Mouse (Mus musculus) heart, embryonic 12.5 days (tissue): ENCODE measurements at regions not wholly inside any gene's neighbourhood (a gene's known extent, or its start where the extent isn't known, plus 50 kb on each side); places are given as distances from the start of the nearest gene placed in this dataset.
A peak's percentile ranks its signal among the peaks of the same experiment; 100 is the strongest.

Source experiments
- ATAC-seq: fragments of 200-750 bp; cut with Nextera tagmentation; 2 replicates; pipeline ENCODE4 v1.8.0; 2017; ENCODE audit warnings: moderate TSS enrichment, moderate library complexity; ENCODE audit not compliant: insufficient number of reproducible peaks, low FRiP score
- H3K27ac ChIP-seq: fragments of 300-500 bp; sonication (generic); 2 replicates; pipeline ENCODE4 v1.5.1; 2016; ENCODE audit warnings: mild to moderate bottlenecking, moderate library complexity; ENCODE audit not compliant: poor library complexity, severe bottlenecking
- H3K27me3 ChIP-seq: fragments of 300-500 bp; sonication (generic); replicated peaks from 2 replicates; pipeline ENCODE4 v1.6.1; 2016; ENCODE audit warnings: mild to moderate bottlenecking, moderate library complexity
- H3K36me3 ChIP-seq: fragments of 300-500 bp; sonication (generic); 2 replicates; pipeline ENCODE4 v1.6.1; 2016; ENCODE audit warnings: mild to moderate bottlenecking, moderate library complexity
- H3K4me1 ChIP-seq: fragments of 300-500 bp; sonication (generic); replicated peaks from 2 replicates; pipeline ENCODE4 v1.6.1; 2016; ENCODE audit warnings: mild to moderate bottlenecking
- H3K4me2 ChIP-seq: fragments of 300-500 bp; sonication (generic); 2 replicates; pipeline ENCODE4 v1.6.1; 2016; ENCODE audit warnings: mild to moderate bottlenecking, moderate library complexity
- H3K4me3 ChIP-seq: fragments of 300-500 bp; sonication (generic); 2 replicates; pipeline ENCODE4 v1.5.1; 2016; ENCODE audit warnings: mild to moderate bottlenecking
- H3K9ac ChIP-seq: fragments of 300-500 bp; sonication (generic); 2 replicates; pipeline ENCODE4 v1.6.1; 2016; ENCODE audit warnings: mild to moderate bottlenecking, moderate library complexity
- H3K9me3 ChIP-seq: fragments of 300-500 bp; sonication (generic); replicated peaks from 2 replicates; pipeline ENCODE4 v1.6.1; 2016; ENCODE audit warnings: mild to moderate bottlenecking, moderate library complexity
- WGBS: fragments of 180-500 bp; shearing (Covaris S2); methylation state at CpG from one replicate; pipeline ENCODE4 v1.1.7; 2016; 5-methylcytosine and 5-hydroxymethylcytosine counted together

GRCm38 (mm10) chr3:104564857-104565256 is 53.1 kb upstream of the Lrig2 start:
- H3K36me3 ChIP-seq, result no peaks in the 10 kb centered on the region
- H3K4me2 ChIP-seq, result no peak overlapping the region
- WGBS, result 37% methylated on average over 2 of the region's 2 CpGs
- H3K9me3 ChIP-seq, result no peaks in the 10 kb centered on the region
- ATAC-seq, result no peak
- no peak overlapping the region for H3K9ac ChIP-seq
- no peak overlapping the region for H3K4me3 ChIP-seq
- peak overlapping the region; percentile 61; the same call in 1 of the 2 replicates for H3K27ac ChIP-seq
- no peaks in the 10 kb centered on the region for H3K27me3 ChIP-seq
- peaks cover 23% of the 10 kb centered on the region for H3K4me1 ChIP-seq

DNA sequence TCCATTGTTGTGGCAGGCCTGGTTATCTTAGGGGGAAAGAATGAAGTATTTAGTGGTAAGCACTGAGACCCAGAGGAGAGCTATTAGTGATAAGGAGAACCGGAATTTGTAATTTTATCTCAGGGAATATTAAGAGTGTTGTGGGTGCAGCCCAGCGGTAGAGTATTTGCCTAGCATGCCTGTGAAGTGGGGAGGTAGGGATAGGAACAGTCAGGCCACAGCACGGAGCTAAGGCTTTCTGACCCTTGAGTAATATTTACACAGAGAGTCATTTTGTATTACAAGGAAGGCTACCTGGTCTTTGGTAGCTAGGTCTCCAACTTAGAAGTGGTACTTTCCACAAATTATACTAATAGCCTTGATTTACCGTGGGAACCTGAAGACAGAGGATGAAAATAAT is 49.8 kb upstream of the Lrig2 start:
- Histone ChIP-seq H3K27me3 (no peaks in the 10 kb centered on the region), H3K27ac (no peak overlapping the region), H3K4me2 (no peak overlapping the region), H3K4me3 (no peak overlapping the region), H3K9me3 (0 out of 2 replicates have a peak, but pooled peaks cover 3% of the 10 kb centered on the region), H3K4me1 (peaks cover 23% of the 10 kb centered on the region), H3K36me3 (no peaks in the 10 kb centered on the region), H3K9ac (no peak overlapping the region)
- WGBS, result 25% methylated on average over 4 of the region's 4 CpGs
- ATAC-seq, result no peak
